Mouse (Mus musculus): ENCODE data around the gene Slco3a1. TPM values are rescaled to one million over a fixed set of nuclear protein-coding genes. Genes with fewer than 3 reads are reported as not detected.

Slco3a1 gene
- 25.4 and 25.7 TPM in 2 replicates for polyA plus RNA-seq (2012; rRNA removed; ENCODE audit: low replicate concordance)

GRCm38 (mm10) chr7:74554608-74555311, at the start of gene Slco3a1:
Gene Slco3a1 (minus strand): TSS chr7:74554780.

Measured in subcutaneous adipose tissue, adult 2 months (tissue).